Mouse (Mus musculus) gastrocnemius, adult 18-20 months (tissue): ENCODE results near the gene Il17ra. TPM values are rescaled to one million over a fixed set of nuclear protein-coding genes. Genes with fewer than 3 reads are reported as not detected.

Source experiments
- DNase-seq: peaks from one replicate; pipeline ENCODE4 v3.0.0; 2021; ENCODE audit warnings: low spot score
- total RNA-seq, 2 experiments: library from RNA; stranded (reverse); gene quantifications; 2 replicates each; pipeline ENCODE4 v1.2.3; 2021

Gene Il17ra
- total RNA-seq, 2 experiments from 2014 or later: 1.3 to 1.4 TPM

- no peak for DNase-seq
Observed at GRCm38 (mm10) chr6:120505531-120505930, 42.5 kb downstream of the Il17ra start.

- no peak for DNase-seq
Observed at GRCm38 (mm10) chr6:120508645-120509044, 45.6 kb downstream of the Il17ra start.

DNA sequence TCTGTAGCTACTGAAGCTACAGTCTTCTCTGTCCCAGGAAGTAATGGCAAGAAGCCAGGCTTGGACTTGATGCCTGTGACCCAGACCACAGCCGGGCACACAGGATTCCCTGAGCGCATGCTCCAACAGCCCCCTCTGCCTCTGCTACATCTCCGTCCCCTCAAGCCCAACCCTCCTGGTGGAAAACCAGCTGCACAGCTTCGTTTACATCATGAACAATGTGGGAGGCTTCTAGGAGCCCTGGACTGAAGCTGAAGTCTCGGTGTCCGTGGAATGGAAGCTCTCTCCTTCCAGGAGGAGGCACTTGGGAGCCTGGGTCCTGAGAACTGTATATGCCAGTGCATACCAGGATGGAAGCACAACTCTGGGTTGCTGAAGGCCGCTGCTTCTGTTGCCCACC, 46.9 kb downstream of the Il17ra start:
- no peak for DNase-seq

DNA sequence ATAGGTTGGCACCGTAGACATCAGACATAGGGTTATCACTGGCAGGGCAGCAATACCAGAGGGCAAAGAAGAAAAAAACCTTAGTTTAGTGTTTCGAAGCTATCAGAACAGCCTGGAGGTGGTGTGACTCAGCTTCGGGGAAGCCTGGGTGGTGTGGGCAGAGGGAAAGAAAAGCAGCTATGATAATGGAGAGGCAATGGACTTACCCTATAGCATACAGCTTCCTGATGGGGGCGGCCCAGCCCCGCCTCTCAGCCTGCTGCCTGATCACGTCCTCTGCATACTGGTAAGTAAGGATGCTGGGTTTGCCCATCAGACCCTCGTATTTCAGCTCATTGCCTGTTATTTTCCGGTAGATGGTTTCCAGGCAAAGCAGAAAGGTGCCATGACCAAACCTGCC, 47.4 kb downstream of the Il17ra start:
- no peak for DNase-seq

DNA sequence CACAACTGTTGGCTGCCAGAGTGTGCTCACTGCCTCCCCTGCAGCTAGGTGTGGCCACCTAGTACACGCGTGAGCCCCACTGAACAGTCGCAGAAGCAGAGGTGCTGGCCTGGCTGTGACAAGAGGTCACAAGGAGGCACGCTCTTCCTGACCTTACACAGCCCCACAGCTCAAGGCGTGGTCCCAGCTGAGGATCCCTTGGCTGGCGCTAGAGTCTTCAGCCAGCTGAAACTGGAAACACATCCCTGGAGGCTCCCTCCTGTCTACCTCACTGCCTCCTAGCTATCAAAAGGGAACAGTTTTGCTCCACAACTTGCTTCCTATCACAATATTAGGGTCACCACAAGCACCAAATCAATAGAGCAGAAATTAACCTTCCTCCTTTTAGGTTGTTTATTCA, 48.2 kb downstream of the Il17ra start:
- DNase-seq: no peak

- no peak for DNase-seq
Observed at GRCm38 (mm10) chr6:120516422-120516821, 53.4 kb downstream of the Il17ra start.

DNA sequence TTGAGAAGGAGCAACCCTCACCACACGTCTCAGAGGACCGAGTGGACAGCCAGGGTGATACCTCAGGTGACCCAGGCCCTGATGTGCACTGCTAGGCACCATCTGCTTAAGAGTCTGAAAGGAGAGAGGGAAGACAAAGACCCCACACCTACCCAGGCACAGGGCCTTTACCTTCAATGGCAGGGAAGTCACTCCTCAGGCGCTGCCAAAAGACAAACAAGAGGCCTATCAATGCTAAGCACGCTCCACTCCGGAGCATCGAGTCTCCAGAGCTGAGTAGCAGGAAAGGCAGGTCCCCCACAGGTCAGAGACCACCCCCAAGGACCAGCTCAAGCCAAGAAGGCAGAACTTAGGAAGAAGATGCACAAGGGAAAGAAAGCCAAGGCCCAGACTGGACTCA, 53.8 kb downstream of the Il17ra start:
- no peak for DNase-seq

GRCm38 (mm10) chr6:120517311-120517710, 54.3 kb downstream of the Il17ra start:
- DNase-seq: no peak

- DNase-seq: no peak
Observed at GRCm38 (mm10) chr6:120519647-120520046, 56.6 kb downstream of the Il17ra start.

DNA sequence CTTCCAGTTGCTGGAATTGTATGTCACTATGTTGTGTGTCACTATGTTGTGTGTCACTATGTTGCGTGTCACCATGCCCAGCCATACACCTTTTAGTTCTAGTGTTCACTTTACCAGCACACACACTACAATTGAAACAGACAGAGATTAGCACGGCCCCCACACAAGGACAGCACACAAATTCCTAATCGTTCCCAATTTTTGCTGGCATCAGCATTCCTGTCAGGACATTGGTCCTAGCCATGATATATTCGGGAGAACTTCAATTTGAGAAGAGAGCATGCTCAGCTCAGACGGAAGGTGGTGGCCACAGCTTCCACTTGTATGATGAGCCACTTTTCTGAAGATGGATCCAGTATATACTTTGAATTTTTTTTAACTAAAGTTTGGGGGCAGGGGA, 61.7 kb downstream of the Il17ra start:
- no peak for DNase-seq

DNA sequence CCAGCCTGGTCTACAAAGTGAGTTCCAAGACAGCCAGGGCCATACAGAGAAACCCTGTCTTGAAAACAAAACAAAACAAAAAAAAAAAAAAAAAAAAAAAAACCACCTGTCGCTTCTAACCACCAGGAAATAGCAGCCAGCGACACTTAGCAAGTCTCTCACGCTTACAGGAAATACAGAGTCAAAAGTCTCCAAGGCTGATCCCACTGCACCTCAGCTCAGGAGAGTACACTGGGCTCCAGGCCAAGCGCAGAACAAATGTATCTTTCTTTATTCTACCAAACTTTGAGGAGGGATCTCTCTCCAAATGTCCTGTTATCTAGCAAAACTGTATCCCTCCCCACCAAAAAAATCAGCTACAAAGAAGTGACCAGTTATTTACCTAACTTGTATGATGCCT, 66.1 kb downstream of the Il17ra start:
- no peak for DNase-seq

GRCm38 (mm10) chr6:120531020-120531965, 68.2 kb downstream of the Il17ra start, which contains the start of gene Hdhd5:
TSS of gene Hdhd5 (minus strand) at chr6:120531319.
- peak; percentile 92 for DNase-seq

DNA sequence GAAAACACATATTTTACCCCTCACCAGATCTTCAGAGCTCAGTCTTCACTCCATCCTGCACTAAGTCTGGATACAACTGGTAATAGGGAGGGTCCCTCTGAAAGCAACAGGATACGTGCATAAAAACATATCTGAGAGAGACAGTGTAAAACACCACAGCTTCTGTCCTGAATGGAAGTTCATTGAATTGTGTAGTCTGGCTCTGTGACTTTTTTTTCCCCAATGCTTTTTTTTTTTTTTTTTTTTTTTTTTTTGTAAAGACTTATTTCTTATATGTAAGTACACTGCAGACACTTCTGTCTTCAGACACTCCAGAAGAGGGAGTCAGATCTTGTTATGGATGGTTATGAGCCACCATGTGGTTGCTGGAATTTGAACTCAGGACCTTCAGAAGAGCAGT, 69.5 kb downstream of the Il17ra start:
- no peak for DNase-seq

- DNase-seq: no peak
Observed at GRCm38 (mm10) chr6:120536337-120536736, 73.3 kb downstream of the Il17ra start.

Other genes starting within 250 kb of the Il17ra start
- gene D330020A13Rik, start 168.9 kb upstream of the Il17ra start, total RNA-seq: not detected
- gene B4galnt3, start 168.7 kb upstream of the Il17ra start, total RNA-seq: 1 to 10 TPM in 1 of 2 experiments, under 1 TPM in 1; 0.98 to 1.1 TPM
- 10 to 100 TPM; 18.3 to 20.4 TPM for gene Kdm5a, start 99.1 kb upstream of the Il17ra start, total RNA-seq
- gene Ccdc77, start 98.9 kb upstream of the Il17ra start, total RNA-seq: 1 to 10 TPM; 2.5 to 2.7 TPM
- not detected for gene Tmem121b, start 30.6 kb downstream of the Il17ra start, total RNA-seq
- gene Hdhd5, start 68.1 kb downstream of the Il17ra start, total RNA-seq: 10 to 100 TPM; 19.9 to 26.1 TPM
- 1 to 10 TPM; 7.4 to 10.0 TPM for gene Cecr2, start 203.1 kb downstream of the Il17ra start, total RNA-seq